Mouse (Mus musculus) lung, postnatal 0 days (tissue): ENCODE measurements around the gene Aff2.

Experiments used
- CTCF ChIP-seq: IDR thresholded peaks from 2 replicates; pipeline ENCODE4 v1.5.1; 2016; ENCODE audit warnings: antibody characterized with exemption, mild to moderate bottlenecking
- EP300 ChIP-seq: IDR thresholded peaks from 2 replicates; pipeline ENCODE4 v1.6.1; 2016; ENCODE audit warnings: antibody characterized with exemption, mild to moderate bottlenecking, control low read depth

GRCm38 (mm10) chrX:69441937-69442336, 81.8 kb downstream of the Aff2 start:
- TF ChIP-seq CTCF = no peak
- no peak for TF ChIP-seq EP300
